Mouse (Mus musculus) bone marrow macrophage, adult 2 months (primary cell): ENCODE measurements at regions not wholly inside any gene's neighbourhood (a gene's known extent, or its start where the extent isn't known, plus 50 kb on each side); places are given as distances from the start of the nearest gene placed in this dataset.

ENCODE experiments used
- CTCF ChIP-seq: IDR thresholded peaks from 2 replicates; pipeline ENCODE4 v1.5.1; 2012; ENCODE audit warnings: low read depth, mild to moderate bottlenecking, low read length, moderate library complexity
- POLR2A ChIP-seq: IDR thresholded peaks from 2 replicates; pipeline ENCODE4 v1.6.1; 2012; ENCODE audit warnings: mild to moderate bottlenecking, low read depth, low read length, borderline replicate concordance

GRCm38 (mm10) chr4:137189058-137189457 is 88.2 kb upstream of the Wnt4 start:
- TF ChIP-seq POLR2A = no peak
- no peak for TF ChIP-seq CTCF
